Mouse (Mus musculus) megakaryocyte progenitor cell, adult 5-6 weeks (primary cell): ENCODE measurements at regions not wholly inside any gene's neighbourhood (a gene's known extent, or its start where the extent isn't known, plus 50 kb on each side); places are given as distances from the start of the nearest gene placed in this dataset.
A peak's percentile ranks its signal among the peaks of the same experiment; 100 is the strongest.

Source experiments
- ATAC-seq: replicated peaks from 2 replicates; pipeline ENCODE4 v1.8.0; 2016; ENCODE audit warnings: mild to moderate bottlenecking, moderate TSS enrichment, inconsistent platforms; ENCODE audit not compliant: poor library complexity

- no peak for ATAC-seq
Measured at GRCm38 (mm10) chr6:31260645-31261345, 137.7 kb upstream of the Mkln1 start.

- no peak for ATAC-seq
Measured at GRCm38 (mm10) chr6:31261797-31262540, 136.6 kb upstream of the Mkln1 start.

GRCm38 (mm10) chr6:31262651-31263050 is 135.9 kb upstream of the Mkln1 start:
- ATAC-seq, result no peak

- no peak for ATAC-seq
Measured at GRCm38 (mm10) chr6:31263821-31264220, 134.7 kb upstream of the Mkln1 start.

DNA sequence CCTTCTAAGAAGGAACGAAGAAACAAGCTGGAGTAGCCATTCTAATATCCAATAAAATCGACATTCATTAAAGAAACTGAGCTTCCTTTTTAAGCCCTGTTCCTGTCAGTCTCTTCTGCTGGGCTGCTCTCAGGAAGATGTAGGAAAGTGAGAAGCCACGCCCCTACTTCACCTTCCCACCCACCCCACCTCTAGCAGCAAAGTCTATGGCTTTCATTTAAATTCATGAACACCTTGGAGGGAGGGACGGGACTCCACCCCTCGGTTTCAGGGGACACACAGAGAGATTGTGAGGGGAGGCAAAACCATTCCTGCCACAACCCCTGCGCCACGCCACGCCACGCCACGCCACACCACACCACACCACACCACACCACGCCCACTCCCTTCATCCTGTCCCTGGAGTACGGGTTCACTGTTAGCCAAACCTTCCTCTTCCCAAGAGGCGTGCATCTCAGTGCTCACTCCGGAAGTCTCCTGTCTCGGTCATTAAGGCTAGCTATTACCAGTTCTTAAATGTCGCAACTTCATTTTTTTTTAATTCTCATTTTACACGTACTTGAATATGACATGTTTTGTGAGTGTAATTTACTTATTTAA is 132.0 kb upstream of the Mkln1 start:
- no peak for ATAC-seq

DNA sequence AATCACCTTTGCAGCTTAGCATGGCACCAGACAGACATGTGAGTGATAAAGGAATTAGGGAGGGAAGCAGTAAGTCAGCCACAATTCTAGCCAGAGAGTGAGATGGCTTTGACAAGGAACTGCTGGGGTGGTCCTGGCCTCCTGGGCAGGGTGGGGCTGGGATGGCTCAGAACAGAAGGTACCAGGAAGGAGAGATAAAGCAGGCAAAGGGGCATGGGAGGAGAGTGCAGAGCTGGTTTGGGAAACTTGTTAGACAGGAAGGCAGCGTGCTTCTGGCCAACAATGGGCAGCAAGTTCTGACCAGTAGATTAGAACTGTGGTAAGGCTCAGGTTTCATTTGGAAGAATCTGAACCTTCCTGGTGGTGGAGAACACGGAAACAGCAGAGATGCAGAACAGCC is 130.5 kb upstream of the Mkln1 start:
- ATAC-seq, result no peak

DNA sequence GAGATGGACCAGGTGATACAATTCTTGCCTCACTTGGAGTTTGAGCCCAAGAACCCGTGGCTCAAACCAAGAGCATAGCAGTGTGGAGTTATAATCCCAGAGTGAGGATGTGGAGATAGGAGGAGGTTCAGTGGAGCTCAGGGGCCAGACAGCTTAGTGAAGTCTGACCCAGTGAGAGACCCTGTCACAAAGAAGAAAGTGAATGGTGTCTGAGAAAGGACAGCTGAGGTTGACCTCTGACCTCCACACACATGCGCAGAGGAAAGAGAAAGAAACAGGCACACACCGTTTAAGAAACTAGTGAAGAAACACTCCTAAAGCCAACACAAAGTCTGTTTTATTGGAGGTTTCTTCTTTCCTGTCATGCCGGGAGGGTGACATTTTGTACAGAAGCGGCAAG is 124.7 kb upstream of the Mkln1 start:
- no peak for ATAC-seq

DNA sequence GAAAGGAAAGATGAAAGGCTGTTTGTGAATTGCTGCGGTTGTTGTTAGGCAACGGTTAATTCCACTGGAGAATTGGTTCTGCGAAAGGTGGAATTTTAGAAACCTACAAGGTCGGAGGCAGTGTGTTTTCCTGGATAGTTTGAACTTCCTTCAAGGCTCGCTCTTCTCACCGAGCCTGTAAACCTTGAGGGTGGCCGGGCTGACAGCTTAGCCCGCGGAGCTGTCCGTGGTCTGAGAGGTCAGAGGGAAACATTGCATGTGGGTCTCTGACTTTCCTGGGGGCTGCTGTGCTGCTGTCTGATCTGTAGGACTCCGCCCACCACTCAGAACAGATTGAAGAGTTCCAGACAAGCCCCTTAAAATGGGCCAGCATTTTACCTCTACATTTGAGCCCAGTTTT is 124.3 kb upstream of the Mkln1 start:
- ATAC-seq, result no peak

DNA sequence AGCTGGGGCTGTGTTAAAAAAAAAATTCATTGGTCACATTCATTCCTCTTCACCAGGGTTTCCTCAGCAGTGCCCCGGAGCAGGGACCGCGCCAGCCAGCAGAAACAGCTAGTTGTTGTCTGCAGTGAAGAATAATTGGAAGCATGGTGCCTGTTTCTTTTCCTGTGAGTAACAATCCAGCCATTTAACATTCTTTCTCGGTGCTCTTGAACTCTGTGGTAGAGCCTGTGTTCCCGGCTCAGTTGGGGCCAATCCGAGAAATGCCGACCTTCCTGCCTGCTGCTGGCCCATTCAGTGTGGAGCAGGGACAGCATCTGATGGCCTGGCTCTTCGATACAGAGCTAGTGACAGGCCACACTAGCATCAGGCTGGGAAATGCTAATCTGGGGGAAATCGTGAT is 120.7 kb upstream of the Mkln1 start:
- ATAC-seq, result no peak

- no peak for ATAC-seq
Measured at GRCm38 (mm10) chr6:31283973-31284372, 114.6 kb upstream of the Mkln1 start.

- peak; percentile 86 for ATAC-seq
Measured at GRCm38 (mm10) chr6:31284390-31284789, 114.1 kb upstream of the Mkln1 start.

DNA sequence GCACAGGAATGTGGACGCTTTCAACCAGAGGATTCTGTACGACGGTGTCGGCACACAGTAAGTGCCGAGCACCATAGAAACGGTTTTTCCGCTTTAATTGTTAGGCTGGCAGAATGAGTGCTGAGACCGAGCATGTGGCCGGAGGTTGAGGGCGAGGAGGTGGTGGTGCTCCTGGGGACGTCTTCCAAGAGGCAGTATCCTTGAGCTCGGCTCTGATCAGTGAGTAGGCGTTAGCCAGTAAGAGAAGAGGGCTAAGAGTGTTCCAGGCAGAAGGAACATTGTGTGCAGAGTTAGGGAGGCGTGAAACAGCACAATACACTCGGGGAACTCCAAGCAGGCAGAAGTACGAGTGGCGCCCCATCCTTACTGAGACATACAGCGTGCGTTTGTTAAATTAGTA is 113.5 kb upstream of the Mkln1 start:
- no peak for ATAC-seq

DNA sequence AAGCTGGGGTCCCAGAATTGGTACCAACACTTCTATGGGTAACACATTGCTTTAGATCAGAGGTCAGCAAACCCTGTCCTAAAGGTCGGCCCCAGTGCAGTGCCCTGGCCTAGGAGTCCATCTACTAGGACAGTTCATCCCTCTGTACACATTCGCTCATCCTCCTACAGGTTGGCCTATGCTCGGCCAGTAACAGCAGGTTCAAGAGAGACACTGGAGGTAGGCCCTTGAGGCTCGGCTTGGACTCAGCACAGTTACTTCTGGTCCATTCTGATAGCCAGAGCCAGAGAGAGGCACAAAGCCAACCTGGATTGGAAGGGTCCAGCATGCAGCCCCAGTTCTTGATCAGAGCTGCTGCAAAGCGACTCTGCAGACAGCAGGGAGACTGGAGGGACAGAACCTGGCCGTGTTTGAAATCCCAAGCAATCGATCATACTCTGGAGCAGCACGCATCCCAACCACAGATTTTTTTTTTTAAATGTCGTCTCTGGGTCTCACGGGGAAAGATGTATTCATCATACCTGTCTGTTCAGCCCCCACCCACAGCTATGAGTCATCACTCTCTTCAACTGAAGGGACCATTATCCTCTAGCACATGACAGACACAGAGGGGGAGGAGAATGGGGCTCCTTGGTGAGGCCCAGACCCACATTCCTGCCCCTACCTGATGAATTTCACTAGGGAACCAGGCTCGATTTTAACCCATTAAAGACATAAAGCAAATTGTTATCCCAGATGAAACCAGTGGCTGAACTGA is 112.4 kb upstream of the Mkln1 start:
- no peak for ATAC-seq

DNA sequence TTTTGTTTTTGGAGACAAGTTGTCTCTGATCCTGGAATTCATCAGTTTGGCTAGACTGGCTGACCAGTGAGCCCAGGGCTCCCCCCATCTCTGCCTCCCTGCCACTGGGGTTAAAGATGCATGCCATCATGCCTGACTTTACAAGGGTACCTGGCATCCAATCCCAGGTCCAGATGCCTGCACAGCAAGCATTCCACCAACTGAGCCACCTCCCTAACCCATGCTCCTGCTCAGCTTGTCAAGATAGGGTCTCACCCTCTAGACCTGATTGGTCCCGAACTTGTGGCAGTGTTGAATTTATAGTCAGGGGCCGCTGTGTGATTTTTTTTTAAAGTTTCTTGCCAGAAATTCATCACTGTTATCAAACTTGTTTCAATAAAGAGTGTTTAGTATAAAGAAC is 111.4 kb upstream of the Mkln1 start:
- no peak for ATAC-seq

DNA sequence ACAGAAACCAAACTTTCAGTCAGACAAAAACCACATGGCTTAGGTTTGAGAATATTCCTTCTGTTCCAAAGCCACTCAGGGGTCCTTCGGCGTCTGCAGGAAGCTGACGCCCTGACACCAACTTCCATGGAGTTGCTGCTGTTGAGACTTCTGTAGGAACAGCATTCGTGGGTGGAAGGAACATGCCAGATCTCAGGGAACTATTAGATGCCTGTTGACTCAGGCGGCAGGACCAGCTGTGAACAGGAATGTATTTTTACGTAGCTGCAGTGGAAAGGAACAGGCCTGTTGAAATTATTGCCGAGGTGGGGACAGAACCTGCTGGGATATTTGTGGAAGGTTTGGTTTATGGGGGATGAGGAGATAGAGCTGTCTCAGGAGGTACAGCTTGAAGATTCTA is 110.8 kb upstream of the Mkln1 start:
- no peak for ATAC-seq

DNA sequence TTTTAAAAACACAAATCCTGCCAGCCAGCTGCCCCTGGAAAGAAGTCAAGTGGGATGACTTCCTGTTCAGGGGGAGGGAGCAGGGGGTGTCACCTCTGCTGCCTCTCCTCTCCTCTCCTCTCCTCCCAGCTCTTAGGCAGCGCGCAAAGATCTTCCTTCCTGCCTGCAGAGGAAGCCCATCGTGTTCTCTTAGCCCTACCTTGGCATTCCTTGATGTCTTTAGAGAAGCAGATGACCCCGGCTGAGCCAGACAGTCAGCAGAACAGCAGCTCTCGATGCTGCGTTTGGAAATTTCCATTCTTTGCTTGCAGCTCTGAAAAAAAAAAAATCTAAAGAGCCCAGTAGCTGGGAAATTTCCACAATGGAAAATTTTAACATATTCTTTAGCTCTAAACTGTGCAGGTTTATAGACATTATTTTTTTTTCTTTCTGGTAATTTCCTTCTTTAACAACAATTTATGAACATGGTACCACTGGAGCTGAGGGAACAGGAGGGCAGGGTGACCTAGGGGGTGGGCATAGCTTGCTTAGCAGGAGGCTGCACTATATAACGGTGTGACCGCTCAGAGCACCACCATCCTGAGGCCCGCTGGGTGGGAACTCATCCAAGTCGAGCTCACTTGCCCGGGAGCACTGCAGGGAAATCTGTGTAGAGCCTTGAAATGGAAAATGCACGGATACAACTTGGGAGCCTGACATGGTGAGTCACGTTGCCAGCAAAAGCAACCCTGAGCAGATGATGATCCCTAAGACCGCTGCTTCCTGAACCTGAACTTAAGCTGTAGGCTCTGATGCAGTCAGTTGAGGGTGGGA is 109.9 kb upstream of the Mkln1 start:
- ATAC-seq, result no peak

GRCm38 (mm10) chr6:31289234-31289486 is 109.4 kb upstream of the Mkln1 start:
- no peak for ATAC-seq

- no peak for ATAC-seq
Measured at GRCm38 (mm10) chr6:31292081-31292480, 106.5 kb upstream of the Mkln1 start.

DNA sequence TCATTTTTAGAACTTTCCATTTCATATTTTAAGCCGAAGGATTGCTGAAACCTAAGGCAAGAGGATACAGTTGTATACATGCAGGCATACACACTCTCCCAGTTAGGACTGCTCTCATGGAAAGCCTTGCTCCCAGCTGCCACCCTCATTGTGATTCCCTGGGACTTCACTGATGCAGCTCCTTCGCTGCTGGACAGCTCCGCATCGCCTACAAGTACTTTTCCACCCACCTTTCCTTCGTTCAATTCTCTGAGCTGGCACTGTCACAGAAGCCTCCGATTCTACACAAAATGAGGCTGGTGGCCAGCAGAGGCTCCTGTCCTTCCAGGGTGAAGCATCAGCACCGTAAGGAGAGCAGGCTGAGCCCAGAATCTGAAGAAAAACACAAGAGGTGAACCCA is 105.5 kb upstream of the Mkln1 start:
- no peak for ATAC-seq

DNA sequence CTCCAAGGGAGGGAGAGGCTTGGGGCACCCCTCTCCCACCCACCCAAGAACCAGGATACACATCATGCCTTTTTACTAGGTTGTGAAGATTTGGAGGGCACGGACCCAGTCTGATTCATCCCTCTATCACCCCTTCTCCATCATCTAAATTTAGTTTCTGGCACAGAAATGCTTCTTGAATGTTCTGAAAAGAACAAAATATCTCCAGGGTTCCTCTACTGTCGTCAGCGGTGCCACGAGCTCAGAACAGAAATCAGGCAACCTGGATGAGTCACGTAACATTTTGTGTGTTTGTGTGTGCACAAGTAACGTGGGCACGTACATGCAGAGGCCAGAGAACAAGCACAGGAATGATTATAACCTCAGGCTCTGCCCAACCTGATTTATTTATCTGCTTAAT is 99.1 kb upstream of the Mkln1 start:
- ATAC-seq, result no peak

DNA sequence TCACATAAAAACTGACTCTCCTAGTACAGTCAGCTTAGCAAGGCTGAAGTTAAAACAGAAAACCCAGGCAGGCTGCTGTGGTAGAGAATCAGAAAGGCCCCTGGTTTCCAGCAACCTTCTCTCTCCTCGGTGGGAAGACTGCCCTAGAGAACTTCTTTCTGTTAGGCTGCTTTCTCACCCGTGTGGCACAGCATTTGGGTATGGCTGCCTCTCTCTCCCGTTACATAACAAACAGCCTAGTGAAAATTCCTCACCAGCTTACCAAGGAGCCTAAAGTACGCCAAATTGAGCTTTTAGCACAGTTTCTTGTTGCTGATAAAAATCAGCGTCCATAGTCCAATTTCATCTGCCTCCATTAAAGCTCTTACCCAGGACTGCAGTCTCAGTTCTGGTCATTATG is 92.8 kb upstream of the Mkln1 start:
- ATAC-seq, result no peak
